Mouse (Mus musculus) C2C12 (cell line): ENCODE measurements at regions not wholly inside any gene's neighbourhood (a gene's known extent, or its start where the extent isn't known, plus 50 kb on each side); places are given as distances from the start of the nearest gene placed in this dataset.

Experiments used
- CEBPB ChIP-seq: IDR thresholded peaks from one replicate; pipeline ENCODE4 v1.6.1; 2011; ENCODE audit warnings: low read depth, mild to moderate bottlenecking, control low read depth, moderate library complexity
- CTCF ChIP-seq: IDR thresholded peaks from one replicate; pipeline ENCODE4 v1.5.1; 2011; ENCODE audit not compliant: control insufficient read depth, insufficient read depth, insufficient read length
- MAX ChIP-seq: IDR thresholded peaks from one replicate; pipeline ENCODE4 v1.6.1; 2011; ENCODE audit warnings: mild to moderate bottlenecking, control low read depth
- USF1 ChIP-seq: IDR thresholded peaks from one replicate; pipeline ENCODE4 v1.6.1; 2011; ENCODE audit warnings: low read depth, mild to moderate bottlenecking, control low read depth, moderate library complexity

DNA sequence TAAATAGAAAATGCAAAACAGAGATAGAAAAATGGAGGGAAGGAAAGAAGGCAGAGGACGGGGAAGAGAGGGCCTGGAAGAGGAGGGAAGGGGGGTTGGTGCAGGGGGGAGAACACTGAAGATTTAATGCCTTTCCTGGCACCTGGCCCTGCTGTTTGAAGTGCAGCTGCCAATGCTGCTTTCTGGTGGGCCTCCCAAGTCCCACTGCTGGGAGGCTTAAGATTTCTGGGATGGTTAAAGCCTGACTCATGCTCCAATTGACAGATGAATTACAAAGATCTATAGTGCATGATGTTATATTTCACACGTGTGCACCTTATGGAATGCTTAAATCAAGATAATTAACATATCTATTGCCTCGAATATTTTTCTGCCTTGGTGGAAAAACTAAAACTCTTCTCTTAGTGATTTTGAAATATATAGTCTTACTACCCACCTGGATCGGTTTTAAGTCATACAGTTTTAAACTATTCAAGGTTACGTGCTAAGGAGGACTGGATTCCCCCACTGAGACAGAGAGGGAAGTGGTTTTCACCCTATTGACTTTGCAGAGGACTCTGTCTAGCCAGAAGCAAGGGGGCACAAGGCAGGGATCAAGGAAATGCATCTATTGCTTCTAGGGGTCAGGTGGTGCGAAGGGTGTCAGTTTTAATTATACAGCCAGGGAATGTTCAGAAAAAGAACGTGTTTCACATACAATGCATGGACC lies 105.5 kb upstream of the Gas1 start:
- TF ChIP-seq CTCF (no peak), MAX (no peak), CEBPB (no peak), USF1 (no peak)
